Mouse (Mus musculus): Measurements from ENCODE around the gene Rnaseh2b.

Gene Rnaseh2b

GRCm38 (mm10) chr14:62292488-62293339 lies at the start of gene Rnaseh2b, which contains the start of gene Dleu7:
Gene Rnaseh2b, plus strand, starts transcription at chr14:62292589.
Gene Dleu7, minus strand, starts transcription at chr14:62293047.
- no peak for DNase-seq (ENCODE audit: low spot score)

- DNase-seq (ENCODE audit: low spot score), result no peak
Measured at GRCm38 (mm10) chr14:62243530-62243929, 48.9 kb upstream of the Rnaseh2b start.

GRCm38 (mm10) chr14:62245557-62245956 lies 46.8 kb upstream of the Rnaseh2b start:
- DNase-seq (ENCODE audit: low spot score), result no peak

- DNase-seq (ENCODE audit: low spot score), result no peak
Measured at GRCm38 (mm10) chr14:62248345-62248744, 44.0 kb upstream of the Rnaseh2b start.

GRCm38 (mm10) chr14:62248796-62249195 lies 43.6 kb upstream of the Rnaseh2b start:
- DNase-seq (ENCODE audit: low spot score), result no peak

- DNase-seq (ENCODE audit: low spot score), result no peak
Measured at GRCm38 (mm10) chr14:62249251-62249650, 43.1 kb upstream of the Rnaseh2b start.

- no peak for DNase-seq (ENCODE audit: low spot score)
Measured at GRCm38 (mm10) chr14:62250046-62250445, 42.3 kb upstream of the Rnaseh2b start.

- no peak for DNase-seq (ENCODE audit: low spot score)
Measured at GRCm38 (mm10) chr14:62251999-62252398, 40.4 kb upstream of the Rnaseh2b start.

- no peak for DNase-seq (ENCODE audit: low spot score)
Measured at GRCm38 (mm10) chr14:62254371-62254770, 38.0 kb upstream of the Rnaseh2b start.

GRCm38 (mm10) chr14:62256066-62256465 lies 36.3 kb upstream of the Rnaseh2b start:
- DNase-seq (ENCODE audit: low spot score), result no peak

- DNase-seq (ENCODE audit: low spot score), result no peak
Measured at GRCm38 (mm10) chr14:62258125-62258524, 34.3 kb upstream of the Rnaseh2b start.

GRCm38 (mm10) chr14:62258978-62259536 lies 33.3 kb upstream of the Rnaseh2b start:
- no peak for DNase-seq (ENCODE audit: low spot score)

- no peak for DNase-seq (ENCODE audit: low spot score)
Measured at GRCm38 (mm10) chr14:62270698-62271396, 21.5 kb upstream of the Rnaseh2b start.

GRCm38 (mm10) chr14:62273604-62274003 lies 18.8 kb upstream of the Rnaseh2b start:
- no peak for DNase-seq (ENCODE audit: low spot score)

GRCm38 (mm10) chr14:62282974-62283373 lies 9.4 kb upstream of the Rnaseh2b start:
- DNase-seq (ENCODE audit: low spot score), result no peak

GRCm38 (mm10) chr14:62288731-62289130 lies 3.7 kb upstream of the Rnaseh2b start:
- DNase-seq (ENCODE audit: low spot score), result no peak

GRCm38 (mm10) chr14:62291406-62291987 lies 892 bp upstream of the Rnaseh2b start:
- DNase-seq (ENCODE audit: low spot score), result no peak

- DNase-seq (ENCODE audit: low spot score), result no peak
Measured at GRCm38 (mm10) chr14:62292166-62292487, 262 bp upstream of the Rnaseh2b start.

- DNase-seq (ENCODE audit: low spot score), result no peak
Measured at GRCm38 (mm10) chr14:62298808-62299207, 6.4 kb downstream of the Rnaseh2b start.

GRCm38 (mm10) chr14:62300031-62300430 lies 7.6 kb downstream of the Rnaseh2b start:
- DNase-seq (ENCODE audit: low spot score), result no peak

GRCm38 (mm10) chr14:62307555-62307954 lies 15.2 kb downstream of the Rnaseh2b start:
- no peak for DNase-seq (ENCODE audit: low spot score)

GRCm38 (mm10) chr14:62309026-62309425 lies 16.6 kb downstream of the Rnaseh2b start:
- DNase-seq (ENCODE audit: low spot score), result no peak

GRCm38 (mm10) chr14:62311672-62312071 lies 19.3 kb downstream of the Rnaseh2b start:
- no peak for DNase-seq (ENCODE audit: low spot score)
